Mouse (Mus musculus): ENCODE results near the gene Mlec. TPM values are rescaled to one million over a fixed set of nuclear protein-coding genes. Genes with fewer than 3 reads are reported as not detected.

Gene Mlec
- polyA plus RNA-seq, 1 experiment from 2014 or later, result 21.0 TPM

- ATAC-seq (ENCODE audit: low FRiP score), result no peak
- 97% methylated on average over 3 of the region's 3 CpGs for WGBS
- Histone ChIP-seq H3K27me3 (ENCODE audit: control insufficient read depth, insufficient read depth, low read length) (no peaks in the 10 kb centered on the region), H3K9me3 (ENCODE audit: control insufficient read depth, low read length) (no peaks in the 10 kb centered on the region), H3K36me3 (replicated peaks; ENCODE audit: control insufficient read depth, insufficient read depth) (peaks cover 72% of the 10 kb centered on the region), H3K4me3 (replicated peaks; ENCODE audit: low read length) (no peak overlapping the region), H3K9ac (no peak overlapping the region), H3K27ac (no peak overlapping the region), H3K4me2 (replicated peaks) (no peak overlapping the region), H3K4me1 (replicated peaks; ENCODE audit: control insufficient read depth, insufficient read depth, low read length) (no peaks in the 10 kb centered on the region)
- no peak for DNase-seq (ENCODE audit: low spot score)
These were observed 10.6 kb downstream of the Mlec start for GRCm38 (mm10) chr5:115147388-115147787.

GRCm38 (mm10) chr5:115146747-115147130 lies 11.2 kb downstream of the Mlec start:
- ATAC-seq (ENCODE audit: low FRiP score), result no peak
- Histone ChIP-seq H3K9ac (no peak overlapping the region), H3K36me3 (replicated peaks; ENCODE audit: control insufficient read depth, insufficient read depth) (peaks cover 72% of the 10 kb centered on the region)

GRCm38 (mm10) chr5:115145976-115146746 lies 11.8 kb downstream of the Mlec start:
- H3K27me3 ChIP-seq (ENCODE audit: control insufficient read depth, insufficient read depth, low read length), result no peaks in the 10 kb centered on the region
- no peak for ATAC-seq (ENCODE audit: low FRiP score)
- DNase-seq (ENCODE audit: low spot score), result no peak
- no peaks in the 10 kb centered on the region for H3K4me1 ChIP-seq (replicated peaks; ENCODE audit: control insufficient read depth, insufficient read depth, low read length)
- H3K27ac ChIP-seq, result no peak overlapping the region
- peaks cover 70% of the 10 kb centered on the region for H3K36me3 ChIP-seq (replicated peaks; ENCODE audit: control insufficient read depth, insufficient read depth)
- H3K9ac ChIP-seq, result no peak overlapping the region
- no peak overlapping the region for H3K4me3 ChIP-seq (replicated peaks; ENCODE audit: low read length)
- 85% methylated on average over 6 of the region's 6 CpGs for WGBS
- no peaks in the 10 kb centered on the region for H3K9me3 ChIP-seq (ENCODE audit: control insufficient read depth, low read length)
- no peak overlapping the region for H3K4me2 ChIP-seq (replicated peaks)

More at GRCm38 (mm10) chr5:115146747-115147130, 11.2 kb downstream of the Mlec start:
- no peak overlapping the region for H3K4me2 ChIP-seq (replicated peaks)
- H3K4me1 ChIP-seq (replicated peaks; ENCODE audit: control insufficient read depth, insufficient read depth, low read length), result no peaks in the 10 kb centered on the region
- no peaks in the 10 kb centered on the region for H3K27me3 ChIP-seq (ENCODE audit: control insufficient read depth, insufficient read depth, low read length)
- H3K4me3 ChIP-seq (replicated peaks; ENCODE audit: low read length), result no peak overlapping the region
- H3K9me3 ChIP-seq (ENCODE audit: control insufficient read depth, low read length), result no peaks in the 10 kb centered on the region
- no peak for DNase-seq (ENCODE audit: low spot score)
- H3K27ac ChIP-seq, result no peak overlapping the region

- no peak overlapping the region for H3K4me2 ChIP-seq (replicated peaks)
- H3K27me3 ChIP-seq (ENCODE audit: control insufficient read depth, insufficient read depth, low read length), result no peaks in the 10 kb centered on the region
- ATAC-seq (ENCODE audit: low FRiP score) (no peak), DNase-seq (ENCODE audit: low spot score) (no peak)
- peaks cover 63% of the 10 kb centered on the region for H3K36me3 ChIP-seq (replicated peaks; ENCODE audit: control insufficient read depth, insufficient read depth)
- H3K27ac ChIP-seq, result no peak overlapping the region
- no peaks in the 10 kb centered on the region for H3K4me1 ChIP-seq (replicated peaks; ENCODE audit: control insufficient read depth, insufficient read depth, low read length)
- 76% methylated on average over 11 of the region's 11 CpGs for WGBS
- no peaks in the 10 kb centered on the region for H3K9me3 ChIP-seq (ENCODE audit: control insufficient read depth, low read length)
- H3K9ac ChIP-seq, result no peak overlapping the region
- H3K4me3 ChIP-seq (replicated peaks; ENCODE audit: low read length), result no peak overlapping the region
These were observed 12.6 kb downstream of the Mlec start for GRCm38 (mm10) chr5:115145253-115145968.

- H3K4me3 ChIP-seq (replicated peaks; ENCODE audit: low read length), result no peak overlapping the region
- H3K36me3 ChIP-seq (replicated peaks; ENCODE audit: control insufficient read depth, insufficient read depth), result peaks cover 54% of the 10 kb centered on the region
- ATAC-seq (ENCODE audit: low FRiP score) (no peak), DNase-seq (ENCODE audit: low spot score) (no peak)
- no peak overlapping the region for H3K4me2 ChIP-seq (replicated peaks)
- H3K27me3 ChIP-seq (ENCODE audit: control insufficient read depth, insufficient read depth, low read length), result no peaks in the 10 kb centered on the region
- no peak overlapping the region for H3K9ac ChIP-seq
- H3K4me1 ChIP-seq (replicated peaks; ENCODE audit: control insufficient read depth, insufficient read depth, low read length), result no peaks in the 10 kb centered on the region
- H3K27ac ChIP-seq, result no peak overlapping the region
- 80% methylated on average over 6 of the region's 6 CpGs for WGBS
- H3K9me3 ChIP-seq (ENCODE audit: control insufficient read depth, low read length), result no peaks in the 10 kb centered on the region
These were observed 13.5 kb downstream of the Mlec start for GRCm38 (mm10) chr5:115144471-115144870.

- ATAC-seq (ENCODE audit: low FRiP score), result no peak
- Histone ChIP-seq H3K9ac (no peak overlapping the region), H3K27ac (no peak overlapping the region), H3K36me3 (replicated peaks; ENCODE audit: control insufficient read depth, insufficient read depth) (peaks cover 46% of the 10 kb centered on the region), H3K9me3 (ENCODE audit: control insufficient read depth, low read length) (no peaks in the 10 kb centered on the region), H3K4me3 (replicated peaks; ENCODE audit: low read length) (no peak overlapping the region), H3K4me2 (replicated peaks) (no peak overlapping the region), H3K27me3 (ENCODE audit: control insufficient read depth, insufficient read depth, low read length) (no peaks in the 10 kb centered on the region), H3K4me1 (replicated peaks; ENCODE audit: control insufficient read depth, insufficient read depth, low read length) (no peaks in the 10 kb centered on the region)
- DNase-seq (ENCODE audit: low spot score), result no peak
- 75% methylated on average over 10 of the region's 10 CpGs for WGBS
These were observed 14.4 kb downstream of the Mlec start for GRCm38 (mm10) chr5:115143552-115143951.

- Histone ChIP-seq H3K4me1 (replicated peaks; ENCODE audit: control insufficient read depth, insufficient read depth, low read length) (no peaks in the 10 kb centered on the region), H3K4me2 (replicated peaks) (no peak overlapping the region), H3K27me3 (ENCODE audit: control insufficient read depth, insufficient read depth, low read length) (no peaks in the 10 kb centered on the region), H3K9me3 (ENCODE audit: control insufficient read depth, low read length) (no peaks in the 10 kb centered on the region), H3K9ac (no peak overlapping the region), H3K4me3 (replicated peaks; ENCODE audit: low read length) (no peak overlapping the region), H3K27ac (no peak overlapping the region), H3K36me3 (replicated peaks; ENCODE audit: control insufficient read depth, insufficient read depth) (peaks cover 33% of the 10 kb centered on the region)
- WGBS, result 90% methylated on average over 9 of the region's 9 CpGs
- DNase-seq (ENCODE audit: low spot score), result no peak
- ATAC-seq (ENCODE audit: low FRiP score), result no peak
These were observed 15.7 kb downstream of the Mlec start for GRCm38 (mm10) chr5:115142166-115142697.

- no peak for DNase-seq (ENCODE audit: low spot score)
- H3K9ac ChIP-seq, result no peak overlapping the region
- 82% methylated on average over 3 of the region's 3 CpGs for WGBS
- no peak overlapping the region for H3K4me2 ChIP-seq (replicated peaks)
- peaks cover 18% of the 10 kb centered on the region for H3K36me3 ChIP-seq (replicated peaks; ENCODE audit: control insufficient read depth, insufficient read depth)
- no peaks in the 10 kb centered on the region for H3K9me3 ChIP-seq (ENCODE audit: control insufficient read depth, low read length)
- ATAC-seq (ENCODE audit: low FRiP score), result no peak
- no peak overlapping the region for H3K27ac ChIP-seq
- H3K4me1 ChIP-seq (replicated peaks; ENCODE audit: control insufficient read depth, insufficient read depth, low read length), result no peaks in the 10 kb centered on the region
- no peak overlapping the region for H3K4me3 ChIP-seq (replicated peaks; ENCODE audit: low read length)
- no peaks in the 10 kb centered on the region for H3K27me3 ChIP-seq (ENCODE audit: control insufficient read depth, insufficient read depth, low read length)
These were observed 17.3 kb downstream of the Mlec start for GRCm38 (mm10) chr5:115140726-115141125.

- Histone ChIP-seq H3K9ac (no peak overlapping the region), H3K9me3 (ENCODE audit: control insufficient read depth, low read length) (no peaks in the 10 kb centered on the region), H3K27me3 (ENCODE audit: control insufficient read depth, insufficient read depth, low read length) (no peaks in the 10 kb centered on the region), H3K4me3 (replicated peaks; ENCODE audit: low read length) (no peak overlapping the region), H3K4me2 (replicated peaks) (no peak overlapping the region), H3K27ac (no peak overlapping the region), H3K36me3 (replicated peaks; ENCODE audit: control insufficient read depth, insufficient read depth) (peaks cover 2% of the 10 kb centered on the region; the same call in 1 of the 2 replicates), H3K4me1 (replicated peaks; ENCODE audit: control insufficient read depth, insufficient read depth, low read length) (no peaks in the 10 kb centered on the region)
- 71% methylated on average over 4 of the region's 4 CpGs for WGBS
- DNase-seq (ENCODE audit: low spot score) (no peak), ATAC-seq (ENCODE audit: low FRiP score) (no peak)
These were observed 18.9 kb downstream of the Mlec start for GRCm38 (mm10) chr5:115139124-115139523.
